Comparison of ENCODE assay signal across 11 mouse cellular contexts in genomic region chrX:77585974-77586373, GRCm38 (mm10).
"Had no signal": no experiment of that assay in that cellular context is flagged by ENCODE, and none has a peak within 500 bp of the region (broad histone marks: within the 10 kb centered on the region; RNA-seq: fewer than 3 reads in every experiment).

No protein-coding gene starts in this region.

- ATAC-seq: midbrain, embryonic 16.5 days had no signal

- DNase-seq: lung, adult 18-20 months; lung, embryonic 14.5 days; lung, postnatal 10 days; midbrain, embryonic 14.5 days; retina, postnatal 1 day; right cerebral cortex, adult 18-20 months; right cerebral cortex, postnatal 25 days; thymus, adult 2 months; thymus, postnatal 25 days; thymus, postnatal 4 days had no signal
